Mouse (Mus musculus) spleen, adult 18-20 months (tissue): ENCODE results near the gene Ahnak2.
A peak's percentile ranks its signal among the peaks of the same experiment; 100 is the strongest.

Experiments used
- DNase-seq, 2 experiments: peaks; one replicate each; pipeline ENCODE4 v3.0.0; 2022; ENCODE audit warnings: mixed read lengths in 2 of 2

Ahnak2 gene

DNA sequence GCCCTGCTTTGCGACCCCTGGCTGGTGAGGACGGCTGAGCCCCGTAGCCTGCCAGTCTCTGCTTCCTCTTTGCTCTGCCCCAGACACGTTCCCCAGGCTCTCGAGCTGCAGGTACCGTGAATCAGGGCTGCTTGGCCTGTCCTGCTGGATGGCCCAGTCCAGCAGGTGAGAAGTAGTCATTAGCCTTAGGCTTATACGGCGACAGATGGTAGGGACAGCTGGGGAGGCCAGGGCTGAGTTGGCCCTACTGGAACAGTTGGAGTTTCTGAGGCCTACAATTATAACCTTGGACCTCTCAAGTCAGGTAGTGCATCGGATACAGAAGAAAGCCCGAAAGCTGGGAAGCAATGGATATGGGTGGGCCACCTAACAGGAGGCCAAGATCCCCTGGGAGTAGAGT, 69.9 kb downstream of the Ahnak2 start:
- DNase-seq = no peak

DNA sequence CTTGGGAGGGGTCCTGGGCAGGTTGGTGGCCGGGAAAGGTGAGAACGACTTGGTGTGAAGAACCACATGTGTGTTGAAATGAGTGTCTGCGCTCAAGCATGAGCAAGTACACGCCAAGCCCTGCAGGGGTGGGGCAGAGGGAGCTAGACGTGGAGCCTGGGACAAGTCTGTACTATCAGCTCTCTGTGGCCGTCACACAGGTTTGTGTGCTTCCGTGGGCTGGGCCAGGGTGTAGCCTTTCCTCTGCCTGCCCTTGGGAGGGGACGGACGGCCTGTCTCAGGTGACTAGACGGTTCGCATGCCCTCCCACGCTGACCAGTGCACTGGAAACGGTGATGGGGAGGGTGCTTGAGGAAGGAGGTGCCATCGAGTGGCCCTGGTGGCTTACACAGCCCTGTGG, 71.6 kb downstream of the Ahnak2 start:
- no peak for DNase-seq

- DNase-seq = no peak
Measured at GRCm38 (mm10) chr12:112727801-112728200, 74.7 kb downstream of the Ahnak2 start.

DNA sequence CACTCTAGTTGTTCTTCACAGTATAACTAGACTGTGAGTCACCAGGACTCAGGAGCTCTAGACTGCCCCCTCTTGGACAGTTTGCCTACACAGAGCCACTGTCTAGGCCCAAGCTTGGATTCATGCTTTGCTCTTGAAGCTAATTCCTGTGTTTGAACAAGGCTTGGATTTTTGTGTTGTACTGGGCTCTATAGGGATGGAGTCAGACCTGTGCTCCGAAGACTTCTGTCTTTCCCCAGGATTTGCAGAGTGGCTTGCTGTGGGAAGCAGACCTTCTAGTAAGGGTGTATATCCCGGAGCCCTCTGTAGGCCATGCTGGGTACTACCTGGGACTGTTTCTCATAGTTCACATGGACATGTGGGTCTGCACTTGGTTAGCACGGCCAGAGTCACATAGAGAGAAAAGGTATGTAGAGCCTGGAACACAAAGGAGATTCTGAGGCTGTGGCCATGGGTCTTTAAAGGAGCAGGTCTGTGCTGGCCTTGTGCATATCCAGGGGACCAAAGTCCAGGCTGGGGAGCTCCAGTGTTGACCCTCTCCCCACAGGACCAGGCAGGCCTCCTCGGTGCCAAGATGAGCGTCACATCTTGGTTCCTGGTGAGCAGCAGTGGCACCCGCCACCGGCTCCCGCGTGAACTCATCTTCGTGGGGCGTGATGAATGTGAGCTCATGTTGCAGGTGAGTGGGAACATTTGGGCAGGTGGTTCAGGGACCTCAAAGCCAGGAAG, 78.2 kb downstream of the Ahnak2 start:
- DNase-seq = peak; percentile 45 to 78

DNA sequence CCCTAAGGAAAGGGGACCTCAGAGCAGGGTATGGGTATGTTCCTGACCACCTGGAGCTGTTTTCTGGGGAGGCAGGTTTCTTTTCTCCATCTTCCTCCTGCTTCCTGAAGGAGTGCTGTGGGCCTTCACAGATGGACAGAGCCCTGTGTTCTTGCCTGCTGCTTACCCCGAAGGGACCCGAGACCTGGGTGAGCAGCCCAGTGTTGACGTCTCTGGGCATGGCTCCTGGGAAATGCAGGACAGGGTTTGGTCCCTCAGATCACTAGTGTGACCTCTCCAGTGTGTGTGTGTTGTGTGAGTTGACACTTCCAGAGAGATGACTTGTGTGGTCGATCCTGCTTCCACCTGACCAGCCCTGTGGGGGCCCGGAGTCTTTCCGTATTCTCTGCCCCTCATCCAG, 79.0 kb downstream of the Ahnak2 start:
- DNase-seq = no peak

- no peak for DNase-seq
Measured at GRCm38 (mm10) chr12:112723028-112723330, 79.5 kb downstream of the Ahnak2 start.

DNA sequence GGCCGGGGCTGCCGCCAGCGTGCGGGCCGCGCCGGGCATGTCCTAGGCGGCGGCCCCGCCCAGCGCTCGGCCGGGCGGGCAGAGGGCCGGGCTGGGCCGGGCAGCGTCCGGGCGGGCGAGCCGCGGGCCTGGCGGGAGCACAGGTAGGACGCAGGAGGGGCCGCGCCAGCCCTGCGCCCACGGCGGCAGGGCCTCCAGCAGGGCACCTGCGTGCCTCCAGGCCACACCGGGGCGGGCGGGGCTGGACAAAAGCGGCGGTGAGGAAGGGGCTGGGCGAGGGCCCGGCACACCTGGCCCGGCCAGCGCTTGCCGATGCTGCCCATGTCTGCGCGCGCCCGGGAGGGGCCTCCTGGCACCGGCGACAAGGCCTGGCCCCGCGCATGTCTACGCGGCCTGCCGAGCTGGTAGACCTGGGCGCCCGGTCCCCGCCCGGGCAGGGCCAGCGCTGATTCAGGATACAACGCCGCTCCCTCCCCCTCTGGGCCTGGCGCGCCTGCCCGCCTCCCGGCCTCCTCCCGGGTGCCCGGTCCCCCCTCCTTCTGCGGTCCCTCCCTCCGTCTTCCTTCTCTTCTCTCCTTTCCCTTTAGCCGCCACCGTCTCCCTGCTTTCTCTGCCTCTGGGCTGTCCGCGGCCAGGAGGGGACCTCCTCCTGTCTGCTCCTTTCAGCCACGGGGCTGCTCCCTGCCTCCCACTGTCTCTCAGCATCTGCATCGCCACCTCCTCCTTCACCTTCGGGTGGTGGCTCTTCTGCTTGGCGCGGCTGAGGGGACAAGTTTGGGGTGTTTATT, 80.0 kb downstream of the Ahnak2 start:
- peak in 1 of 2 experiments; percentile 35 for DNase-seq
